Mouse (Mus musculus): ENCODE measurements around the gene Lpin1. TPM values are rescaled to one million over a fixed set of nuclear protein-coding genes. Genes with fewer than 3 reads are reported as not detected.

The Lpin1 gene
- polyA plus RNA-seq, 1 experiment from 2014 or later, result 9.6 TPM

- no peaks in the 10 kb centered on the region for H3K4me1 ChIP-seq (replicated peaks; ENCODE audit: control insufficient read depth, insufficient read depth, low read length)
- no peak overlapping the region for H3K9ac ChIP-seq (ENCODE audit: low read depth, low read length)
- whole genome bisulfite sequencing, result 76% methylated on average over 1 of the region's 1 CpGs
- ATAC-seq (replicated peaks; ENCODE audit: low FRiP score) (no peak), DNase-seq (ENCODE audit: low spot score) (no peak)
- H3K9me3 ChIP-seq (ENCODE audit: control insufficient read depth, low read length), result no peaks in the 10 kb centered on the region
- no peaks in the 10 kb centered on the region for H3K36me3 ChIP-seq (ENCODE audit: control insufficient read depth, insufficient read depth, low read length)
- no peak overlapping the region for H3K4me2 ChIP-seq
- no peak overlapping the region for H3K27ac ChIP-seq (ENCODE audit: low read depth, low read length)
- H3K27me3 ChIP-seq (replicated peaks; ENCODE audit: control insufficient read depth, insufficient read depth, low read length), result no peaks in the 10 kb centered on the region
- no peak overlapping the region for H3K4me3 ChIP-seq (ENCODE audit: low read depth, low read length)
These were observed 20.1 kb upstream of the Lpin1 start for GRCm38 (mm10) chr12:16630866-16631185.

GRCm38 (mm10) chr12:16630152-16630865 is 19.5 kb upstream of the Lpin1 start:
- Histone ChIP-seq H3K4me3 (ENCODE audit: low read depth, low read length) (no peak overlapping the region), H3K27me3 (replicated peaks; ENCODE audit: control insufficient read depth, insufficient read depth, low read length) (no peaks in the 10 kb centered on the region), H3K9ac (ENCODE audit: low read depth, low read length) (no peak overlapping the region), H3K36me3 (ENCODE audit: control insufficient read depth, insufficient read depth, low read length) (no peaks in the 10 kb centered on the region), H3K9me3 (ENCODE audit: control insufficient read depth, low read length) (no peaks in the 10 kb centered on the region), H3K4me2 (no peak overlapping the region), H3K4me1 (replicated peaks; ENCODE audit: control insufficient read depth, insufficient read depth, low read length) (no peaks in the 10 kb centered on the region), H3K27ac (ENCODE audit: low read depth, low read length) (no peak overlapping the region)
- DNase-seq (ENCODE audit: low spot score), result no peak
- WGBS, result 74% methylated on average over 7 of the region's 7 CpGs
- no peak for ATAC-seq (replicated peaks; ENCODE audit: low FRiP score)

- ATAC-seq (replicated peaks; ENCODE audit: low FRiP score) (no peak), DNase-seq (ENCODE audit: low spot score) (no peak)
- H3K4me1 ChIP-seq (replicated peaks; ENCODE audit: control insufficient read depth, insufficient read depth, low read length), result no peaks in the 10 kb centered on the region
- H3K27ac ChIP-seq (ENCODE audit: low read depth, low read length), result no peak overlapping the region
- H3K4me2 ChIP-seq, result no peak overlapping the region
- no peaks in the 10 kb centered on the region for H3K9me3 ChIP-seq (ENCODE audit: control insufficient read depth, low read length)
- no peak overlapping the region for H3K9ac ChIP-seq (ENCODE audit: low read depth, low read length)
- no peaks in the 10 kb centered on the region for H3K36me3 ChIP-seq (ENCODE audit: control insufficient read depth, insufficient read depth, low read length)
- H3K27me3 ChIP-seq (replicated peaks; ENCODE audit: control insufficient read depth, insufficient read depth, low read length), result no peaks in the 10 kb centered on the region
- 73% methylated on average over 3 of the region's 3 CpGs for WGBS
- no peak overlapping the region for H3K4me3 ChIP-seq (ENCODE audit: low read depth, low read length)
These were observed 9.5 kb upstream of the Lpin1 start for GRCm38 (mm10) chr12:16620230-16620629.

DNA sequence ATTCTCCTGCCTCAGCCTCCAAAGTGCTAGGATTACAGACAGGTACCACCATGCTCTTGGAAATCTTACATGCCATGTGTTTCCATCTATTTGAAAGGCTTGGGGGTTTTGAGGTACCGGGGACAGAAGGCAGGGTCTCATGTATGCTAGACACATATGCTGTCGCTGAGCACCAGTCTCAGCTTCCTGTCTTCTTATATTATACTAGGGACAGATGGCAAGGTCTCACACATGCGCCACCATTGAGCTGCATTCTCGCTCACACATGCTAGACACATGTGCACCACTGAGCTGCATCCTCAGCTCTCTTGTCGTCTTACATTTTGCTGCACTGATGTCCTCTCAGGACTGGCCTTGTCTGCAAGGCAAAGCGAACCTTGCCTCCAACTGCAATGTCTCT is 8.7 kb upstream of the Lpin1 start:
- Histone ChIP-seq H3K9me3 (ENCODE audit: control insufficient read depth, low read length) (no peaks in the 10 kb centered on the region), H3K4me2 (no peak overlapping the region), H3K4me3 (ENCODE audit: low read depth, low read length) (no peak overlapping the region), H3K9ac (ENCODE audit: low read depth, low read length) (no peak overlapping the region), H3K27ac (ENCODE audit: low read depth, low read length) (no peak overlapping the region), H3K36me3 (ENCODE audit: control insufficient read depth, insufficient read depth, low read length) (no peaks in the 10 kb centered on the region), H3K27me3 (replicated peaks; ENCODE audit: control insufficient read depth, insufficient read depth, low read length) (no peaks in the 10 kb centered on the region), H3K4me1 (replicated peaks; ENCODE audit: control insufficient read depth, insufficient read depth, low read length) (no peaks in the 10 kb centered on the region)
- DNase-seq (ENCODE audit: low spot score), result no peak
- no peak for ATAC-seq (replicated peaks; ENCODE audit: low FRiP score)
- 82% methylated on average over 6 of the region's 6 CpGs for WGBS

- H3K27me3 ChIP-seq (replicated peaks; ENCODE audit: control insufficient read depth, insufficient read depth, low read length), result no peaks in the 10 kb centered on the region
- no peak overlapping the region for H3K9ac ChIP-seq (ENCODE audit: low read depth, low read length)
- DNase-seq (ENCODE audit: low spot score), result no peak
- no peak overlapping the region for H3K4me2 ChIP-seq
- peak; percentile 41 for ATAC-seq (replicated peaks; ENCODE audit: low FRiP score)
- H3K9me3 ChIP-seq (ENCODE audit: control insufficient read depth, low read length), result no peaks in the 10 kb centered on the region
- H3K36me3 ChIP-seq (ENCODE audit: control insufficient read depth, insufficient read depth, low read length), result no peaks in the 10 kb centered on the region
- no peaks in the 10 kb centered on the region for H3K4me1 ChIP-seq (replicated peaks; ENCODE audit: control insufficient read depth, insufficient read depth, low read length)
- no peak overlapping the region for H3K4me3 ChIP-seq (ENCODE audit: low read depth, low read length)
- WGBS, result 55% methylated on average over 12 of the region's 12 CpGs
- H3K27ac ChIP-seq (ENCODE audit: low read depth, low read length), result no peak overlapping the region
These were observed 7.9 kb upstream of the Lpin1 start for GRCm38 (mm10) chr12:16618512-16619274.

DNA sequence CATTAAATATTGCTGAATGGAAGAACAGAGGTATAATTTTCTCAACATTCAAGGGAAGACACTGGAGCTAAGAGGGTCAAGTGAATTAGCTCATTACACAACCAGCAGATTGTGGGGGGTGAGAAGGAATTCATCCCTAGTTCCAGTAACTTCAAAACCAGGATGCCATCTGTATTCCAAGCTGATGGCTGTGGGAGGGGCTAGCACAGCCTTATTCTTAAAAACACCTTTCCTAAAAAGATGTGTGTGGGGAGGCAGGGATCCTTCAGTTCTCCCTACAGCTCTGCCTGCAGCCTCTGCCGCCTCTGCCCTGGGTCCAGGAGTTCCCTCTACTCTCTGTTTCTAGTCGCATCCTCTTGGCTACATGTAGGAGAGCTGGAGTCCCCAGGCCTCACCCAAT is 5.0 kb upstream of the Lpin1 start:
- DNase-seq (ENCODE audit: low spot score) (no peak), ATAC-seq (replicated peaks; ENCODE audit: low FRiP score) (no peak)
- Histone ChIP-seq H3K9me3 (ENCODE audit: control insufficient read depth, low read length) (no peaks in the 10 kb centered on the region), H3K4me3 (ENCODE audit: low read depth, low read length) (no peak overlapping the region), H3K27me3 (replicated peaks; ENCODE audit: control insufficient read depth, insufficient read depth, low read length) (no peaks in the 10 kb centered on the region), H3K27ac (ENCODE audit: low read depth, low read length) (no peak overlapping the region), H3K36me3 (ENCODE audit: control insufficient read depth, insufficient read depth, low read length) (no peaks in the 10 kb centered on the region), H3K4me2 (no peak overlapping the region), H3K4me1 (replicated peaks; ENCODE audit: control insufficient read depth, insufficient read depth, low read length) (no peaks in the 10 kb centered on the region), H3K9ac (ENCODE audit: low read depth, low read length) (no peak overlapping the region)
- WGBS, result 72% methylated on average over 2 of the region's 2 CpGs

- WGBS, result 61% methylated on average over 3 of the region's 3 CpGs
- no peak for ATAC-seq (replicated peaks; ENCODE audit: low FRiP score)
- DNase-seq (ENCODE audit: low spot score), result no peak
These were observed 3.8 kb upstream of the Lpin1 start for GRCm38 (mm10) chr12:16614556-16614955.

DNA sequence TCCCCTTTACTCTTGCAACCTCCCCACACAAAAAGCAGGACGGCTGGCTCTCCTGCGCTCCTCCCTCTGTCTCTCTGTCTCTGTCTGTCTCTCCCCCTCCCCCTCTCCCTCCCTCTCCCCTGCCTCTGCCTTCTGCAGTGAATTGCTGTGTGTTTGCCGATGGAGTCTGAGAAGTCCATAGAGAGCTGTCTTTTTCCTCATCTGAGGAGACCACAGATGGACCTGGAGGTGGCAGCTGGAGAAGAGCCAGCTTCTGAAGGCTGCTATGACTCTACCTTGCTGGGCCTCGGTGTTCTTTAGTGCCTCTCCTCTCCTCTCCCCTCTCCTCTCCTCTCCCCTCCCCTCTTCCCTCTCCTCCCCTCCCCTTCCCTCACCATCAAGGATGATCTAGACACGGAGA is 5.1 kb downstream of the Lpin1 start:
- Histone ChIP-seq H3K36me3 (ENCODE audit: control insufficient read depth, insufficient read depth, low read length) (no peaks in the 10 kb centered on the region), H3K9ac (ENCODE audit: low read depth, low read length) (no peak overlapping the region), H3K27ac (ENCODE audit: low read depth, low read length) (no peak overlapping the region), H3K4me2 (no peak overlapping the region), H3K4me3 (ENCODE audit: low read depth, low read length) (no peak overlapping the region), H3K9me3 (ENCODE audit: control insufficient read depth, low read length) (no peaks in the 10 kb centered on the region), H3K4me1 (replicated peaks; ENCODE audit: control insufficient read depth, insufficient read depth, low read length) (no peaks in the 10 kb centered on the region), H3K27me3 (replicated peaks; ENCODE audit: control insufficient read depth, insufficient read depth, low read length) (no peaks in the 10 kb centered on the region)
- WGBS, result 67% methylated on average over 5 of the region's 5 CpGs
- no peak for DNase-seq (ENCODE audit: low spot score)
- no peak for ATAC-seq (replicated peaks; ENCODE audit: low FRiP score)

More at GRCm38 (mm10) chr12:16614556-16614955, 3.8 kb upstream of the Lpin1 start:
- Histone ChIP-seq H3K27ac (ENCODE audit: low read depth, low read length) (no peak overlapping the region), H3K4me1 (replicated peaks; ENCODE audit: control insufficient read depth, insufficient read depth, low read length) (no peaks in the 10 kb centered on the region), H3K9me3 (ENCODE audit: control insufficient read depth, low read length) (no peaks in the 10 kb centered on the region), H3K9ac (ENCODE audit: low read depth, low read length) (no peak overlapping the region), H3K4me3 (ENCODE audit: low read depth, low read length) (no peak overlapping the region), H3K27me3 (replicated peaks; ENCODE audit: control insufficient read depth, insufficient read depth, low read length) (no peaks in the 10 kb centered on the region), H3K4me2 (no peak overlapping the region), H3K36me3 (ENCODE audit: control insufficient read depth, insufficient read depth, low read length) (no peaks in the 10 kb centered on the region)

- H3K4me3 ChIP-seq (ENCODE audit: low read depth, low read length), result no peak overlapping the region
- no peaks in the 10 kb centered on the region for H3K4me1 ChIP-seq (replicated peaks; ENCODE audit: control insufficient read depth, insufficient read depth, low read length)
- DNase-seq (ENCODE audit: low spot score), result no peak
- H3K27ac ChIP-seq (ENCODE audit: low read depth, low read length), result no peak overlapping the region
- no peak overlapping the region for H3K9ac ChIP-seq (ENCODE audit: low read depth, low read length)
- H3K36me3 ChIP-seq (ENCODE audit: control insufficient read depth, insufficient read depth, low read length), result no peaks in the 10 kb centered on the region
- H3K4me2 ChIP-seq, result no peak overlapping the region
- no peak for ATAC-seq (replicated peaks; ENCODE audit: low FRiP score)
- no peaks in the 10 kb centered on the region for H3K27me3 ChIP-seq (replicated peaks; ENCODE audit: control insufficient read depth, insufficient read depth, low read length)
- WGBS, result 78% methylated on average over 4 of the region's 4 CpGs
- no peaks in the 10 kb centered on the region for H3K9me3 ChIP-seq (ENCODE audit: control insufficient read depth, low read length)
These were observed 8.5 kb downstream of the Lpin1 start for GRCm38 (mm10) chr12:16602271-16602670.

Data from liver, embryonic 11.5 days (tissue).